Mouse (Mus musculus) CH12.LX (cell line): Measurements from ENCODE around the gene Pde6b. TPM values are rescaled to one million over a fixed set of nuclear protein-coding genes. Genes with fewer than 3 reads are reported as not detected.

ENCODE experiments used
- DNase-seq: peaks from one replicate; pipeline ENCODE4 v3.0.0-alpha.2; 2013; ENCODE audit errors: extremely low read depth
- H3K27ac ChIP-seq: 2 replicates; pipeline ENCODE4 v1.5.1; 2012; ENCODE audit warnings: low read depth, mild to moderate bottlenecking, control low read depth, moderate library complexity; ENCODE audit not compliant: insufficient read depth
- H3K27me3 ChIP-seq: replicated peaks from 2 replicates; pipeline ENCODE3; 2012; ENCODE audit warnings: inconsistent platforms
- H3K36me3 ChIP-seq, 2 experiments: replicated peaks in 1 of 2; 2 replicates each; pipeline versions ENCODE3 to v1.6.1; 2012; ENCODE audit warnings: inconsistent platforms in 1 of 2, low read length in 1 of 2, mild to moderate bottlenecking in 1 of 2, mixed read lengths in 1 of 2, moderate library complexity in 1 of 2; ENCODE audit not compliant: control insufficient read depth in 1 of 2, insufficient read depth in 1 of 2
- H3K4me1 ChIP-seq, 2 experiments: 2 replicates each; pipeline ENCODE4 v1.6.1; 2012; ENCODE audit warnings: inconsistent platforms in 1 of 2, moderate library complexity in 1 of 2; ENCODE audit not compliant: insufficient read depth in 2 of 2, control insufficient read depth in 1 of 2
- H3K4me2 ChIP-seq: 2 replicates; pipeline ENCODE4 v1.6.1; 2012; ENCODE audit warnings: low read depth, mild to moderate bottlenecking, control low read depth; ENCODE audit not compliant: poor library complexity, insufficient read depth, severe bottlenecking
- H3K4me3 ChIP-seq, 3 experiments: fragments of 150-350 bp in 1 of 3; sonication (generic) in 1 of 3; replicated peaks in 1 of 3; 2 replicates each; pipeline versions ENCODE3 to v1.5.1; 2011 to 2012; ENCODE audit warnings: low read depth in 2 of 3, low read length in 2 of 3, mild to moderate bottlenecking in 2 of 3, moderate library complexity in 2 of 3, control low read depth in 1 of 3, improper control_type of control experiment in 1 of 3, inconsistent platforms in 1 of 3, mixed read lengths in 1 of 3; ENCODE audit not compliant: poor library complexity in 1 of 3
- H3K79me2 ChIP-seq: replicated peaks from 2 replicates; pipeline ENCODE4 v1.6.1; 2012; ENCODE audit warnings: mild to moderate bottlenecking, moderate library complexity; ENCODE audit not compliant: control insufficient read depth, poor library complexity, insufficient read depth, severe bottlenecking; ENCODE audit errors: extremely low read depth
- H3K9ac ChIP-seq: 2 replicates; pipeline ENCODE4 v1.6.1; 2012; ENCODE audit warnings: low read depth, mild to moderate bottlenecking, control low read depth, moderate library complexity; ENCODE audit not compliant: insufficient read depth
- H3K9me3 ChIP-seq: replicated peaks from 2 replicates; pipeline ENCODE3; 2012; ENCODE audit warnings: low read length, inconsistent platforms, mixed read lengths
- BHLHE40 ChIP-seq: IDR thresholded peaks from 2 replicates; pipeline ENCODE4 v1.6.1; 2011; ENCODE audit warnings: mild to moderate bottlenecking, low read depth, low read length, improper control_type of control experiment
- CHD1 ChIP-seq: IDR thresholded peaks from 2 replicates; pipeline ENCODE4 v1.6.1; 2012; ENCODE audit warnings: low read depth, low read length, improper control_type of control experiment, inconsistent platforms
- CTCF ChIP-seq, 2 experiments: IDR thresholded peaks in 1 of 2; conservative IDR thresholded peaks in 1 of 2; 2 replicates each; pipeline ENCODE4 v1.5.1; 2011 to 2012; ENCODE audit warnings: low read depth in 2 of 2, low read length in 2 of 2, improper control_type of control experiment in 1 of 2, inconsistent platforms in 1 of 2, mild to moderate bottlenecking in 1 of 2, moderate library complexity in 1 of 2
- ELF1 ChIP-seq: IDR thresholded peaks from 2 replicates; pipeline ENCODE4 v1.6.1; 2014; ENCODE audit warnings: low read depth, mild to moderate bottlenecking, inconsistent platforms, low read length, improper control_type of control experiment
- EP300 ChIP-seq: IDR thresholded peaks from 2 replicates; pipeline ENCODE4 v1.6.1; 2011; ENCODE audit warnings: low read length, improper control_type of control experiment
- ETS1 ChIP-seq: conservative IDR thresholded peaks from 2 replicates; pipeline ENCODE4 v1.6.1; 2012; ENCODE audit warnings: low read depth, mild to moderate bottlenecking, inconsistent platforms, low read length, improper control_type of control experiment, moderate library complexity
- HCFC1 ChIP-seq: IDR thresholded peaks from 2 replicates; pipeline ENCODE4 v1.6.1; 2012; ENCODE audit warnings: low read depth, mild to moderate bottlenecking, inconsistent platforms, low read length, improper control_type of control experiment
- IRF4 ChIP-seq: IDR thresholded peaks from 2 replicates; pipeline ENCODE4 v1.6.1; 2014; ENCODE audit warnings: low read depth, mild to moderate bottlenecking, inconsistent platforms, low read length, improper control_type of control experiment
- JUND ChIP-seq: conservative IDR thresholded peaks from 2 replicates; pipeline ENCODE4 v1.6.1; 2011; ENCODE audit warnings: low read depth, low read length, improper control_type of control experiment
- MAZ ChIP-seq: IDR thresholded peaks from 2 replicates; pipeline ENCODE4 v1.6.1; 2012; ENCODE audit warnings: low read depth, mild to moderate bottlenecking, inconsistent platforms, low read length, improper control_type of control experiment, moderate library complexity
- MYC ChIP-seq: IDR thresholded peaks from 2 replicates; pipeline ENCODE4 v1.6.1; 2011; ENCODE audit warnings: low read depth, mild to moderate bottlenecking, improper control_type of control experiment, low read length
- NELFE ChIP-seq: IDR thresholded peaks from 2 replicates; pipeline ENCODE4 v1.6.1; 2011; ENCODE audit warnings: low read depth, low read length, improper control_type of control experiment
- NRF1 ChIP-seq: IDR thresholded peaks from 2 replicates; pipeline ENCODE4 v1.6.1; 2014; ENCODE audit warnings: low read depth, mild to moderate bottlenecking, inconsistent platforms, low read length, improper control_type of control experiment, moderate library complexity
- POLR2A ChIP-seq: IDR thresholded peaks from 2 replicates; pipeline ENCODE4 v1.6.1; 2011; ENCODE audit warnings: low read depth, mild to moderate bottlenecking, improper control_type of control experiment, low read length
- POLR2AphosphoS2 ChIP-seq: IDR thresholded peaks from 2 replicates; pipeline ENCODE4 v1.6.1; 2011; ENCODE audit warnings: low read depth, low read length, improper control_type of control experiment
- RAD21 ChIP-seq: IDR thresholded peaks from 2 replicates; pipeline ENCODE4 v1.6.1; 2011; ENCODE audit warnings: low read depth, mild to moderate bottlenecking, low read length, improper control_type of control experiment, moderate library complexity
- SIN3A ChIP-seq: IDR thresholded peaks from 2 replicates; pipeline ENCODE4 v1.6.1; 2012; ENCODE audit warnings: low read length, improper control_type of control experiment, inconsistent platforms
- SMC3 ChIP-seq: IDR thresholded peaks from 2 replicates; pipeline ENCODE4 v1.6.1; 2011; ENCODE audit warnings: low read depth, low read length, improper control_type of control experiment
- UBTF ChIP-seq: IDR thresholded peaks from 2 replicates; pipeline ENCODE4 v1.6.1; 2012; ENCODE audit warnings: low read depth, mild to moderate bottlenecking, inconsistent platforms, low read length, improper control_type of control experiment, moderate library complexity
- ZKSCAN1 ChIP-seq: IDR thresholded peaks from 2 replicates; pipeline ENCODE4 v1.6.1; 2012; ENCODE audit warnings: low read depth, inconsistent platforms, low read length, improper control_type of control experiment, borderline replicate concordance
- ZMIZ1 ChIP-seq: IDR thresholded peaks from 2 replicates; pipeline ENCODE4 v1.6.1; 2012; ENCODE audit warnings: low read depth, mild to moderate bottlenecking, inconsistent platforms, low read length, improper control_type of control experiment
- ZNF384 ChIP-seq: IDR thresholded peaks from 2 replicates; pipeline ENCODE4 v1.6.1; 2012; ENCODE audit warnings: low read depth, low read length, improper control_type of control experiment, inconsistent platforms
- dilution Hi-C: fragments of 300-500 bp; cut with MboI; formaldehyde crosslinking; loops from 2 replicates; pipeline ENCODE4 v1.14.3; 2020; ENCODE audit warnings: low sequenced_read_pairs; ENCODE audit not compliant: extremely low pct_unique_long_range_greater_than_20kb, extremely low pct_ligation_motif_present
- in situ Hi-C: fragments of 300-500 bp; cut with MboI; formaldehyde crosslinking; loops from 3 replicates; pipeline ENCODE4 v1.14.3; 2019; ENCODE audit warnings: low sequenced_read_pairs, low pct_ligation_motif_present, low pct_unique_long_range_greater_than_20kb, mixed read lengths
- polyA plus RNA-seq: library from polyadenylated mRNA; unstranded; fragments of >175 nt; gene quantifications from 2 replicates; pipeline ENCODE4 v1.2.1, GENCODE M21; 2012; ENCODE audit warnings: low read depth; ENCODE audit not compliant: insufficient read length
- total RNA-seq, 2 experiments: library from RNA; depleted of rRNA; stranded (reverse); fragments of 300-350 nt in 1 of 2; fragments of >200 nt in 1 of 2; gene quantifications; 2 replicates each; pipeline ENCODE4 v1.2.3; 2012 to 2014

Pde6b gene
- total and polyA plus RNA-seq, 3 experiments: 0.11 TPM; not detected in 2

- no peaks in the 10 kb centered on the region for H3K9me3 ChIP-seq
- no peaks in the 10 kb centered on the region for H3K36me3 ChIP-seq
- no peak overlapping the region for H3K9ac ChIP-seq
- no peak for DNase-seq
- in situ Hi-C loops (no loop called here), dilution Hi-C loops (no loop called here)
- no peaks in the 10 kb centered on the region for H3K79me2 ChIP-seq
- TF ChIP-seq MAZ: no peak
- no peak for TF ChIP-seq MYC
- no peak for TF ChIP-seq UBTF
- no peak for TF ChIP-seq ZNF384
- TF ChIP-seq NELFE: no peak
- TF ChIP-seq ZKSCAN1: no peak
- no peak for TF ChIP-seq RAD21
- TF ChIP-seq SIN3A: no peak
- no peak for TF ChIP-seq CTCF (conservative IDR thresholded peaks at IDR 0.05 in 1 of 2, IDR thresholded peaks at IDR 0.05 in 1 of 2; ENCODE audit: low read depth in 2 of 2, low read length in 2 of 2)
- TF ChIP-seq IRF4: no peak
- no peak for TF ChIP-seq SMC3
- no peak for TF ChIP-seq EP300
- TF ChIP-seq ETS1: no peak
- no peak for TF ChIP-seq ELF1
- TF ChIP-seq HCFC1: no peak
- TF ChIP-seq POLR2AphosphoS2: no peak
- TF ChIP-seq NRF1: no peak
- no peak for TF ChIP-seq JUND
- no peak for TF ChIP-seq POLR2A
- TF ChIP-seq CHD1: no peak
- no peak overlapping the region for H3K27ac ChIP-seq
- H3K4me2 ChIP-seq: no peak overlapping the region
- H3K4me1 ChIP-seq: peaks cover 0 to 6% of the 10 kb centered on the region in 2 experiments; a peak in 2 of 4 replicates
- H3K27me3 ChIP-seq: no peaks in the 10 kb centered on the region
- H3K4me3 ChIP-seq: no peak overlapping the region
These were observed 1.6 kb downstream of the Pde6b start for GRCm38 (mm10) chr5:108389744-108390143.

DNA sequence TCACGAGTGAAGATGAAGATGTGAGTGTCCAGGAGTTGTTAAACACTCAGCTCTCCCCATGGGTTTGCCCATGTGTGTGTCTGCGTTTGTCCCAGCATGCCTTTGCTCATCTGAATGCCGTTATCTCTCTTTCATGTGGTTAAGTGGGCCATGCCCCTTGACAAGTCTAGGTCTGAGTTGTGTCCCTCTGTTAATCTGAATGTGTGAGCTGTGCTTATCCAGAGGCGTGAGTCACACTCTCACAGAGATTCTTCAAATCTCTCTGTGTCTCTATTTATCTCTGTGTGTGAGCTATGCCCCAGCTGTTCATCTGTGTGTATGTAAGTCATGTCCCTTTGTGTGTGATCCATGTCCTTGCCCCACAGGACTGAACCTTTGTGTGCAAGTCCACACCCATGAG is 15.3 kb downstream of the Pde6b start:
- Histone ChIP-seq H3K79me2 (no peaks in the 10 kb centered on the region), H3K36me3 (no peaks in the 10 kb centered on the region), H3K4me3 (no peak overlapping the region), H3K4me1 (peaks cover 15 to 18% of the 10 kb centered on the region in 2 experiments), H3K9me3 (no peaks in the 10 kb centered on the region), H3K27me3 (no peaks in the 10 kb centered on the region), H3K9ac (no peak overlapping the region), H3K4me2 (0 out of 2 replicates have a peak overlapping the region, but pooled peaks have one; percentile 3), H3K27ac (no peak overlapping the region)
- TF ChIP-seq ZKSCAN1 (no peak), BHLHE40 (peak; percentile 41; the same call in 1 of the 2 replicates), ZMIZ1 (no peak), CTCF (conservative IDR thresholded peaks at IDR 0.05 in 1 of 2, IDR thresholded peaks at IDR 0.05 in 1 of 2; ENCODE audit: low read depth in 2 of 2, low read length in 2 of 2) (no peak)
- DNase-seq: no peak
- in situ Hi-C loops (no loop called here), dilution Hi-C loops (no loop called here)
